9 mouse cellular contexts compared by ENCODE assay signal in genomic region chr10:21600931-21601330, GRCm38 (mm10). TPM values are rescaled to one million over a fixed set of nuclear protein-coding genes. Genes with fewer than 3 reads are reported as not detected.
DNase-seq lines count a peak whose midpoint lies in the region; ATAC-seq and TF ChIP-seq lines count a peak whose summit lies in the region.
"Had no signal": no experiment of that assay in that cellular context is flagged by ENCODE, and none has a peak within 500 bp of the region (broad histone marks: within the 10 kb centered on the region; RNA-seq: fewer than 3 reads in every experiment).

No protein-coding gene starts in this region.

- H3K36me3 ChIP-seq in intestine, postnatal 0 days (ENCODE audit: control insufficient read depth, insufficient read depth), result no peaks in the 10 kb centered on the region
- no peaks in the 10 kb centered on the region for H3K36me3 ChIP-seq in intestine, embryonic 15.5 days
- H3K36me3 ChIP-seq: midbrain, embryonic 12.5 days had no signal

- peak; percentile 90 for TF ChIP-seq CTCF in intestine, postnatal 0 days (IDR thresholded peaks at IDR 0.05; ENCODE audit: low read depth)

- WGBS in intestine, postnatal 0 days, result 43% methylated on average over 5 of the region's 5 CpGs
- WGBS in intestine, embryonic 15.5 days, result 53% methylated on average over 5 of the region's 5 CpGs

- H3K27ac ChIP-seq in intestine, postnatal 0 days (ENCODE audit: low read depth, low read length), result no peak overlapping the region
- H3K27ac ChIP-seq in intestine, embryonic 15.5 days, result no peak overlapping the region
- H3K27ac ChIP-seq: midbrain, embryonic 12.5 days had no signal

- no peaks in the 10 kb centered on the region for H3K27me3 ChIP-seq in intestine, postnatal 0 days (replicated peaks; ENCODE audit: control insufficient read depth, insufficient read depth, low read length)
- H3K27me3 ChIP-seq in intestine, embryonic 15.5 days (replicated peaks), result no peaks in the 10 kb centered on the region
- H3K27me3 ChIP-seq: midbrain, embryonic 12.5 days had no signal

- no peaks in the 10 kb centered on the region for H3K9me3 ChIP-seq in intestine, postnatal 0 days (ENCODE audit: control insufficient read depth)
- no peaks in the 10 kb centered on the region for H3K9me3 ChIP-seq in intestine, embryonic 15.5 days
- H3K9me3 ChIP-seq: midbrain, embryonic 12.5 days had no signal

- no peak overlapping the region for H3K9ac ChIP-seq in intestine, postnatal 0 days (ENCODE audit: low read depth, low read length)
- H3K9ac ChIP-seq in intestine, embryonic 15.5 days, result no peak overlapping the region
- H3K9ac ChIP-seq: midbrain, embryonic 12.5 days had no signal

- no peak for ATAC-seq in intestine, postnatal 0 days
- ATAC-seq in intestine, embryonic 15.5 days, result no peak
- ATAC-seq in granulocyte monocyte progenitor cell, adult 5-6 weeks (replicated peaks; ENCODE audit: poor library complexity, severe bottlenecking), result peak; percentile 40
- ATAC-seq in neutrophil, adult 5-6 weeks (ENCODE audit: extremely low read depth, insufficient number of reproducible peaks, low FRiP score, poor library complexity, severe bottlenecking), result peak; percentile 74; the same call in 1 of the 2 replicates

- intact Hi-C loops in left cerebral cortex, postnatal 14 days (cut with DNase I), result loop anchor here (5.0 kb wide), 3 partner anchors 134 to 391 kb away; partner anchors contain the start of gene Sgk1

- 0 out of 2 replicates have a peak, but pooled peaks cover 3% of the 10 kb centered on the region for H3K4me1 ChIP-seq in intestine, postnatal 0 days (replicated peaks; ENCODE audit: control insufficient read depth, insufficient read depth, low read length)
- H3K4me1 ChIP-seq in intestine, embryonic 15.5 days (replicated peaks), result peaks cover 10% of the 10 kb centered on the region

- no peak overlapping the region for H3K4me2 ChIP-seq in intestine, postnatal 0 days (replicated peaks; ENCODE audit: low read depth)
- no peak overlapping the region for H3K4me2 ChIP-seq in intestine, embryonic 15.5 days (replicated peaks)
- H3K4me2 ChIP-seq: midbrain, embryonic 12.5 days had no signal

- peak; percentile 67 for DNase-seq in MN1 (ENCODE audit: low spot score)
- DNase-seq in cerebellum, adult 8-10 months, result peak; percentile 63
- peak; percentile 45 to 66 for DNase-seq in left cerebral cortex, postnatal 14 days (ENCODE audit: low spot score in 2 of 2)
- peak; percentile 30 to 44 for DNase-seq in thymus, adult 18-20 months

- no peak overlapping the region for H3K4me3 ChIP-seq in intestine, postnatal 0 days (ENCODE audit: low read depth, low read length)
- no peak overlapping the region for H3K4me3 ChIP-seq in intestine, embryonic 15.5 days (replicated peaks)
- H3K4me3 ChIP-seq: midbrain, embryonic 12.5 days had no signal

RNA-seq across cellular contexts. Expression of gene 1700020N01Rik, which starts 8.0 kb away (rescaled TPM):
- polyA plus RNA-seq in intestine, postnatal 0 days (2015; fragmentation: Nextera tagmentation; extraction: Ambion mirVana), result 1.4 and 2.1 TPM in 2 replicates
- polyA plus RNA-seq in intestine, embryonic 15.5 days (2015; fragmentation: Nextera tagmentation; extraction: Ambion mirVana), result not detected in 2 replicates
- total RNA-seq in granulocyte monocyte progenitor cell, adult 5-6 weeks (2014; fragmentation: Nextera tagmentation), result not detected in 2 replicates
- total RNA-seq in granulocyte monocyte progenitor cell, adult 5-6 weeks (2017), result not detected in 2 replicates
- total RNA-seq in left cerebral cortex, postnatal 14 days (2021), result not detected
- 0.37 TPM in 1 of 2 replicates, not detected in the other for total RNA-seq in neutrophil, adult 5-6 weeks (2017)
- polyA plus RNA-seq: midbrain, embryonic 12.5 days had no signal

Comparison
In these comparisons a context has a peak if more than half of its experiments do, and no peak if none do; other contexts are left out.
1. ATAC-seq: peak in granulocyte monocyte progenitor cell, adult 5-6 weeks (single experiment) and neutrophil, adult 5-6 weeks (single experiment); none in intestine, postnatal 0 days (single experiment) and intestine, embryonic 15.5 days (single experiment).
2. Peak in every context shown above with its lines, with median percentiles within 50 percentile points of each other: DNase-seq.